Mouse (Mus musculus): ENCODE data around the gene Setd3. TPM values are rescaled to one million over a fixed set of nuclear protein-coding genes. Genes with fewer than 3 reads are reported as not detected.
A peak's percentile ranks its signal among the peaks of the same experiment; 100 is the strongest.

Gene Setd3
- polyA plus RNA-seq, 1 experiment from 2014 or later, result 74.3 TPM

GRCm38 (mm10) chr12:108219825-108220616 is 40.9 kb upstream of the Setd3 start:
- DNase-seq (ENCODE audit: low spot score), result peak; percentile 61
- 58% methylated on average over 17 of the region's 21 CpGs for WGBS
- H3K4me3 ChIP-seq (ENCODE audit: low read depth, low read length), result no peak overlapping the region
- H3K4me2 ChIP-seq (ENCODE audit: low read depth, low read length), result peak overlapping the region; percentile 43
- ATAC-seq (ENCODE audit: low read depth), result peak; percentile 50
- H3K4me1 ChIP-seq (ENCODE audit: control insufficient read depth, insufficient read depth, low read length), result peaks cover 36% of the 10 kb centered on the region
- peak overlapping the region; percentile 85 for H3K27ac ChIP-seq (replicated peaks; ENCODE audit: low read depth, low read length)
- H3K9me3 ChIP-seq (ENCODE audit: control insufficient read depth, low read length), result no peaks in the 10 kb centered on the region
- no peaks in the 10 kb centered on the region for H3K36me3 ChIP-seq (ENCODE audit: control insufficient read depth, insufficient read depth, low read length)
- peak overlapping the region; percentile 46; the same call in 1 of the 2 replicates for H3K9ac ChIP-seq (ENCODE audit: low read depth, low read length)
- no peaks in the 10 kb centered on the region for H3K27me3 ChIP-seq (replicated peaks; ENCODE audit: control insufficient read depth, insufficient read depth, low read length)

GRCm38 (mm10) chr12:108219163-108219562 is 40.0 kb upstream of the Setd3 start:
- DNase-seq (ENCODE audit: low spot score), result peak; percentile 68
- Histone ChIP-seq H3K27ac (replicated peaks; ENCODE audit: low read depth, low read length) (peak overlapping the region; percentile 85), H3K4me3 (ENCODE audit: low read depth, low read length) (no peak overlapping the region), H3K9ac (ENCODE audit: low read depth, low read length) (peak overlapping the region; percentile 46; the same call in 1 of the 2 replicates), H3K4me2 (ENCODE audit: low read depth, low read length) (peak overlapping the region; percentile 43), H3K36me3 (ENCODE audit: control insufficient read depth, insufficient read depth, low read length) (no peaks in the 10 kb centered on the region), H3K4me1 (ENCODE audit: control insufficient read depth, insufficient read depth, low read length) (peaks cover 35% of the 10 kb centered on the region), H3K9me3 (ENCODE audit: control insufficient read depth, low read length) (no peaks in the 10 kb centered on the region), H3K27me3 (replicated peaks; ENCODE audit: control insufficient read depth, insufficient read depth, low read length) (no peaks in the 10 kb centered on the region)
- ATAC-seq (ENCODE audit: low read depth), result no peak
- WGBS, result 31% methylated on average over 15 of the region's 15 CpGs

- H3K27me3 ChIP-seq (replicated peaks; ENCODE audit: control insufficient read depth, insufficient read depth, low read length), result no peaks in the 10 kb centered on the region
- ATAC-seq (ENCODE audit: low read depth) (no peak), DNase-seq (ENCODE audit: low spot score) (no peak)
- no peak overlapping the region for H3K4me2 ChIP-seq (ENCODE audit: low read depth, low read length)
- no peaks in the 10 kb centered on the region for H3K36me3 ChIP-seq (ENCODE audit: control insufficient read depth, insufficient read depth, low read length)
- H3K9me3 ChIP-seq (ENCODE audit: control insufficient read depth, low read length), result no peaks in the 10 kb centered on the region
- no peak overlapping the region for H3K4me3 ChIP-seq (ENCODE audit: low read depth, low read length)
- 65% methylated on average over 3 of the region's 5 CpGs for WGBS
- no peak overlapping the region for H3K9ac ChIP-seq (ENCODE audit: low read depth, low read length)
- peaks cover 33% of the 10 kb centered on the region for H3K4me1 ChIP-seq (ENCODE audit: control insufficient read depth, insufficient read depth, low read length)
- no peak overlapping the region for H3K27ac ChIP-seq (replicated peaks; ENCODE audit: low read depth, low read length)
Measured at GRCm38 (mm10) chr12:108217572-108217971, 38.5 kb upstream of the Setd3 start.

GRCm38 (mm10) chr12:108216611-108217370 is 37.7 kb upstream of the Setd3 start:
- peaks cover 36% of the 10 kb centered on the region for H3K4me1 ChIP-seq (ENCODE audit: control insufficient read depth, insufficient read depth, low read length)
- ATAC-seq (ENCODE audit: low read depth), result no peak

GRCm38 (mm10) chr12:108215090-108215489 is 36.0 kb upstream of the Setd3 start:
- no peaks in the 10 kb centered on the region for H3K9me3 ChIP-seq (ENCODE audit: control insufficient read depth, low read length)
- H3K36me3 ChIP-seq (ENCODE audit: control insufficient read depth, insufficient read depth, low read length), result no peaks in the 10 kb centered on the region
- H3K4me2 ChIP-seq (ENCODE audit: low read depth, low read length), result no peak overlapping the region
- 0 out of 2 replicates have a peak overlapping the region, but pooled peaks have one; percentile 20 for H3K9ac ChIP-seq (ENCODE audit: low read depth, low read length)
- peak; percentile 74 for ATAC-seq (ENCODE audit: low read depth)
- peak overlapping the region; percentile 34; the same call in 1 of the 2 replicates for H3K27ac ChIP-seq (replicated peaks; ENCODE audit: low read depth, low read length)
- H3K4me3 ChIP-seq (ENCODE audit: low read depth, low read length), result no peak overlapping the region
- WGBS, result 18% methylated on average over 8 of the region's 8 CpGs
- peaks cover 38% of the 10 kb centered on the region for H3K4me1 ChIP-seq (ENCODE audit: control insufficient read depth, insufficient read depth, low read length)
- H3K27me3 ChIP-seq (replicated peaks; ENCODE audit: control insufficient read depth, insufficient read depth, low read length), result no peaks in the 10 kb centered on the region
- DNase-seq (ENCODE audit: low spot score), result peak; percentile 81

More at GRCm38 (mm10) chr12:108216611-108217370, 37.7 kb upstream of the Setd3 start:
- no peak overlapping the region for H3K4me3 ChIP-seq (ENCODE audit: low read depth, low read length)
- no peak overlapping the region for H3K9ac ChIP-seq (ENCODE audit: low read depth, low read length)
- no peak overlapping the region for H3K27ac ChIP-seq (replicated peaks; ENCODE audit: low read depth, low read length)
- WGBS, result 73% methylated on average over 11 of the region's 11 CpGs
- no peak for DNase-seq (ENCODE audit: low spot score)
- no peaks in the 10 kb centered on the region for H3K27me3 ChIP-seq (replicated peaks; ENCODE audit: control insufficient read depth, insufficient read depth, low read length)
- no peaks in the 10 kb centered on the region for H3K36me3 ChIP-seq (ENCODE audit: control insufficient read depth, insufficient read depth, low read length)
- no peak overlapping the region for H3K4me2 ChIP-seq (ENCODE audit: low read depth, low read length)
- no peaks in the 10 kb centered on the region for H3K9me3 ChIP-seq (ENCODE audit: control insufficient read depth, low read length)

GRCm38 (mm10) chr12:108213090-108214041 is 34.3 kb upstream of the Setd3 start:
- H3K27ac ChIP-seq (replicated peaks; ENCODE audit: low read depth, low read length), result no peak overlapping the region
- H3K9ac ChIP-seq (ENCODE audit: low read depth, low read length), result no peak overlapping the region
- ATAC-seq (ENCODE audit: low read depth) (no peak), DNase-seq (ENCODE audit: low spot score) (peak; percentile 42)
- peaks cover 21% of the 10 kb centered on the region for H3K4me1 ChIP-seq (ENCODE audit: control insufficient read depth, insufficient read depth, low read length)
- no peaks in the 10 kb centered on the region for H3K9me3 ChIP-seq (ENCODE audit: control insufficient read depth, low read length)
- no peak overlapping the region for H3K4me3 ChIP-seq (ENCODE audit: low read depth, low read length)
- no peak overlapping the region for H3K4me2 ChIP-seq (ENCODE audit: low read depth, low read length)
- no peaks in the 10 kb centered on the region for H3K36me3 ChIP-seq (ENCODE audit: control insufficient read depth, insufficient read depth, low read length)
- 36% methylated on average over 15 of the region's 18 CpGs for WGBS
- no peaks in the 10 kb centered on the region for H3K27me3 ChIP-seq (replicated peaks; ENCODE audit: control insufficient read depth, insufficient read depth, low read length)

GRCm38 (mm10) chr12:108212476-108212875 is 33.4 kb upstream of the Setd3 start:
- no peaks in the 10 kb centered on the region for H3K9me3 ChIP-seq (ENCODE audit: control insufficient read depth, low read length)
- H3K4me2 ChIP-seq (ENCODE audit: low read depth, low read length), result no peak overlapping the region
- peaks cover 21% of the 10 kb centered on the region; the same call in 1 of the 2 replicates for H3K4me1 ChIP-seq (ENCODE audit: control insufficient read depth, insufficient read depth, low read length)
- 71% methylated on average over 6 of the region's 6 CpGs for WGBS
- no peak overlapping the region for H3K4me3 ChIP-seq (ENCODE audit: low read depth, low read length)
- H3K27me3 ChIP-seq (replicated peaks; ENCODE audit: control insufficient read depth, insufficient read depth, low read length), result no peaks in the 10 kb centered on the region
- H3K27ac ChIP-seq (replicated peaks; ENCODE audit: low read depth, low read length), result 0 out of 2 replicates have a peak overlapping the region, but pooled peaks have one; percentile 33
- no peak for ATAC-seq (ENCODE audit: low read depth)
- no peak overlapping the region for H3K9ac ChIP-seq (ENCODE audit: low read depth, low read length)
- peaks cover 3% of the 10 kb centered on the region; the same call in 1 of the 2 replicates for H3K36me3 ChIP-seq (ENCODE audit: control insufficient read depth, insufficient read depth, low read length)
- DNase-seq (ENCODE audit: low spot score), result no peak

GRCm38 (mm10) chr12:108212071-108212470 is 33.0 kb upstream of the Setd3 start:
- no peaks in the 10 kb centered on the region for H3K27me3 ChIP-seq (replicated peaks; ENCODE audit: control insufficient read depth, insufficient read depth, low read length)
- H3K36me3 ChIP-seq (ENCODE audit: control insufficient read depth, insufficient read depth, low read length), result peaks cover 5% of the 10 kb centered on the region; the same call in 1 of the 2 replicates
- no peak for ATAC-seq (ENCODE audit: low read depth)
- H3K4me1 ChIP-seq (ENCODE audit: control insufficient read depth, insufficient read depth, low read length), result peaks cover 21% of the 10 kb centered on the region; the same call in 1 of the 2 replicates
- no peak for DNase-seq (ENCODE audit: low spot score)
- 0 out of 2 replicates have a peak overlapping the region, but pooled peaks have one; percentile 33 for H3K27ac ChIP-seq (replicated peaks; ENCODE audit: low read depth, low read length)
- WGBS, result 58% methylated on average over 5 of the region's 5 CpGs
- H3K4me2 ChIP-seq (ENCODE audit: low read depth, low read length), result no peak overlapping the region
- no peak overlapping the region for H3K4me3 ChIP-seq (ENCODE audit: low read depth, low read length)
- no peaks in the 10 kb centered on the region for H3K9me3 ChIP-seq (ENCODE audit: control insufficient read depth, low read length)
- H3K9ac ChIP-seq (ENCODE audit: low read depth, low read length), result 0 out of 2 replicates have a peak overlapping the region, but pooled peaks have one; percentile 25
